Mouse (Mus musculus) embryonic fibroblast, embryonic 13.5 days (primary cell): Measurements from ENCODE around the gene Tro. TPM values are rescaled to one million over a fixed set of nuclear protein-coding genes. Genes with fewer than 3 reads are reported as not detected.

ENCODE experiments used
- H3K27ac ChIP-seq: 2 replicates; pipeline ENCODE4 v1.5.1; 2012; ENCODE audit warnings: low read length, control low read depth, inconsistent platforms; ENCODE audit not compliant: insufficient read depth
- H3K4me1 ChIP-seq: 2 replicates; pipeline ENCODE4 v1.6.1; 2011; ENCODE audit warnings: low read length; ENCODE audit not compliant: control insufficient read depth, insufficient read depth
- H3K4me3 ChIP-seq: 2 replicates; pipeline ENCODE4 v1.5.1; 2011; ENCODE audit warnings: mild to moderate bottlenecking, control low read depth, low read length; ENCODE audit not compliant: insufficient read depth
- CTCF ChIP-seq: IDR thresholded peaks from 2 replicates; pipeline ENCODE4 v1.5.1; 2011; ENCODE audit warnings: mild to moderate bottlenecking, control low read depth, low read length, moderate library complexity, borderline replicate concordance; ENCODE audit not compliant: insufficient read depth
- POLR2A ChIP-seq: IDR thresholded peaks from 2 replicates; pipeline ENCODE4 v1.6.1; 2011; ENCODE audit warnings: low read depth, mild to moderate bottlenecking, control low read depth, low read length, moderate library complexity
- polyA plus RNA-seq: library from polyadenylated mRNA; stranded (reverse); fragments of >200 nt; gene quantifications from 2 replicates; pipeline ENCODE4 v1.2.4, GENCODE M21; 2011; ENCODE audit warnings: low read depth; ENCODE audit not compliant: missing spikeins, insufficient read length

Tro gene
- 9.9 and 12.3 TPM in 2 replicates for polyA plus RNA-seq

DNA sequence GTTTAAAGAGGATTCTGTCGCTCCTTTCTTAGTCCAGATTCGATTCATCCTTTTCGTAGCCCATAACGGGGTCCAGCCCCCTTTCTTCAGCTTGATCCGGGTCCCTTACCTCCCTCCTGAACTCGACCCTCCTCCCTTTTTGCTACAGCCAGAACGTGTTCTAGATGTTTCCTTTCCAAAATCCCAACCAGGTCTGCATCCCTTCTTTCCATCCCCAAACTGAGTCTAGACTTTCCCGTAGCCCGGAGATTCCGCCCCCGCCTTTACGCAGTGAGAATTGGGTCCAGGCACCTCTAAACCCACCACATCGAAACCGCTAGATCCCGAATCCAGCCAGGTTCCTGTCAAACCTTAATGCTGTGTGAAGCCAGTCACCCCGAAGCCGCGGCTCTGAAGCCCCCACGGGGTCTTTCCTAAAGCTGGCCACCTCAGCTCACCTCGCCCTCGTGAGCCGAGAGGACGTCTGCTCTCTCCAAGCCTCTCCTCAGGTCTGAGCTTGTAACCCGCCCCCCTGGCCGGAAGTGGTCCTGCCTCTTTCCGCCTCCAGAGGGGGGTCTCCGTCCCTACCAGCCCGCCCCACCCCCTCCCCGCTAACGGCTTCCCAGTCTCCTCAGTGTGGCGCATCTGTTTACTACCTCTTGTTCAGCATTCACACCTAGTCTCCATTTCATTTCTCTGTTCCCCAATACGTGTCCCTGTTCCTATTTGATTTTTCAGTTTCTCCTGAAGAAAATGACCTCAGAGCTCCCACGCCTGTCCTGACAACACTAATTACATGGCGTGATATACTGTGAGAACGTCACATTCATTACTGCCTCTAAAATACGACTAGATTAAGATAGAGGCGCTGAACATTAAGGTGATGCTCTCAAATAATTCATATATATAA lies at the start of gene Tro:
Gene Tro, minus strand, starts transcription at position 676 of the 889 bp plus-strand sequence.
- H3K27ac ChIP-seq = no peak within 1 kb of the TSS
- TF ChIP-seq CTCF (no peak), POLR2A (peak; percentile 40; the same call in 1 of the 2 replicates)
- peak within 1 kb of the TSS; percentile 74 for H3K4me3 ChIP-seq
- no peaks in the 10 kb centered on the region for H3K4me1 ChIP-seq

DNA sequence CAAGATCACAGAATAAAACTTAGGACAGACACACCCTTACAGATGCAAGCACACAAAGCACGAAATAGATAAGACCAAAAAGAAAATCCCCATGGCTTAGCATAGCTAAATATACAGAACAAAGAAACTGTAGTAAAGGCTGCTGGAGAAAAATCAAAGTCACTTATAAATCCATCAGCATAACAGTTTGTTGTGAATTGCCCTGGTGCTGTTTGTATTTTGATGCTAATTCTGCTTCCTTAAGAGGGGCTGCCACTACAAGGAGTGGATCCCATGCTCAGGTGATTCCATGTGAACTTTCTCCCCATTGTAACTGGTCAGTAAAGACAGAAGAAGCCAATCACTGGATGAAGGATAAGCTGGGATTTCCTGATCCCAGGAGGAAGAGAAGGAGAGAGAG lies 20.1 kb upstream of the Tro start:
- TF ChIP-seq CTCF (no peak), POLR2A (no peak)
- Histone ChIP-seq H3K27ac (no peak overlapping the region), H3K4me1 (no peaks in the 10 kb centered on the region), H3K4me3 (no peak overlapping the region)

DNA sequence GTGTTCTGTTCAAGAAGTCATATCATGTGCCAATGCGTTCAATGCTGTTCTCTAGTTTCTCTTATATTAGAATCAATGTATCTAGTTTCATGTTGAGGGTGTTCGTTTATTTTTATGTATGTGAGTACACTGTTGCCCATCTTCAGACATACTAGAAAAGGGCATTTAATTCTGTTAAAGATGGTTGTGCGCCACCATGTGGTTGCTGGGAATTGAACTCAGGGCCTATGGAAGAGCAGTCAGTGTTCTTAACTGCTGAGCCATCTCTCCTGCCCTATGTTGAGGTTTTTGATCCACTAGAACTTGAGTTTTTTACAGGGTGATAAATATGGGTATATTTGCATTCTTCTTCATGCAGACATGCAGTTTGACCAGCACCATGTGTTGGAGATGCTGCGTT lies 5.4 kb upstream of the Tro start:
- Histone ChIP-seq H3K27ac (no peak overlapping the region), H3K4me1 (no peaks in the 10 kb centered on the region), H3K4me3 (no peak overlapping the region)
- TF ChIP-seq POLR2A = no peak

DNA sequence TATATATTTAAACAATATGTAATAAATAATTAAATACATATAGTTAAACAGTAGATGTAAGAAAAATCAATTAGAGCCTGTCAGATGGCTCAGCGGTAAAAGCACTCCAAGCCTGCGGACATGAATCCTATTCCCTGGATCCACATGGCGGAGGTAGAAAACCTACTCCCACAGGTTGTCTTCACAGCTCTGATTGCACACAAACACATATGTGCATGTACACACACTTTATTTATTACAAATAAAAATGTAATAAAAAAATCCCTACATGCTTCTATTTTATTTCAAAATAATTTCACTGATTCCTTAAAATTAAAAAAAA lies 375 bp upstream of the Tro start:
- TF ChIP-seq POLR2A (no peak), CTCF (no peak)
- Histone ChIP-seq H3K4me1 (no peaks in the 10 kb centered on the region), H3K4me3 (no peak overlapping the region), H3K27ac (no peak overlapping the region)

DNA sequence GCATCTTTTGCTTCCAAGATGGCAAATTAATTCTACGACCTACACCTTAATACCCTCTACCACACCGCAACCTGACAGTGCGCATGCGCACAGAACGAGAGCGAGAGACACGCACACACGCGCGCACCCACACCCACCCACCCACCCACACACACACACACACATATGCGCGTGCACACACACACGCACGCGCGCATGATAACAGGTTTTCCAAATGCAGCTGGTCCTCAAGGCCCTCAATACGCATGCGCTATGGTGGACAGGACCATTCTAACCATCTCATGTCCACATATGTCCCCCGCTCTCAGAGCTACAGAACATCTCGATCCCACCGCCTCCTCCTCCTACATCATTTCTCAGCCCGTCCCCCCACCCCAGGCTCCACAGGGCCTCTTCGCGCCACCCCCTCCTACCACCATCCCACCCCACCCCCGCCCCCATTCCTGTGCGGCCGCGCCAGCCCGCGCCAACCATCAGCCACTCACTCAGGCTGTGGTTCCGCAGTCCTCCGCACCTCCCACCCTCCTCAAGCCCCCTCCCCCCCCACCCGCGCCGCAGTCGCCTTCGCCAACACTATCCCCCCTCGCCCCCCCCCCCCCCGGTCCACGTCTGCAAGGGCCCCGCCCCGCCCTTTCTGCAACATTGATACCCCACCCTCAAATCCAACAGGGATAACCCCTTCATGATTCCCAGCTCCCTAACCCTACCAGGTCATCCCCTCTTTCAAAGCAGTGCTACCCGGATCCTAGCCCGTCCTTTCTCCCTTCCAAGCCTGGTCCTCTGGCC lies 1.1 kb downstream of the Tro start:
- Histone ChIP-seq H3K4me1 (no peaks in the 10 kb centered on the region), H3K4me3 (peak overlapping the region; percentile 74), H3K27ac (no peak overlapping the region)
- TF ChIP-seq CTCF = no peak
- no peak for TF ChIP-seq POLR2A

DNA sequence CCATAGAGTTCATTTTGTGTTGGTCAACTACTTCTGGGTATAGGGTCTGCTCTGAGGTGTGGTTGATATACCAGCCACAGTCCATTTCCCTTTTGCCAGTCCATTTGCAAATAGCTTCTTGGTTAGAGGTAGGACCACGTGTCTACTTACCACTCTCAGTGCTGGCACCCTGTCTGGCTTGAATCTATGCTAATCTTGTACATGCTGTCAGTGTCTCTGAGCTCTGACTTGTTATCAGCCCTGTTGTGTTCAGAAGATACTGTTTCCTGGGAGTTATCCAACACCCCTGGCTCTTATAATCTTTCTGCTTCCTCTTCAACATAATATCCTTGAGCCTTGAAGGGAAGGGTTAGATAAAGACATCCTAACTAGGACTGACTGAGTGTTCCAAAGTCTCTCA lies 21.0 kb downstream of the Tro start:
- Histone ChIP-seq H3K27ac (no peak overlapping the region), H3K4me1 (no peaks in the 10 kb centered on the region), H3K4me3 (no peak overlapping the region)
- no peak for TF ChIP-seq CTCF
- no peak for TF ChIP-seq POLR2A

DNA sequence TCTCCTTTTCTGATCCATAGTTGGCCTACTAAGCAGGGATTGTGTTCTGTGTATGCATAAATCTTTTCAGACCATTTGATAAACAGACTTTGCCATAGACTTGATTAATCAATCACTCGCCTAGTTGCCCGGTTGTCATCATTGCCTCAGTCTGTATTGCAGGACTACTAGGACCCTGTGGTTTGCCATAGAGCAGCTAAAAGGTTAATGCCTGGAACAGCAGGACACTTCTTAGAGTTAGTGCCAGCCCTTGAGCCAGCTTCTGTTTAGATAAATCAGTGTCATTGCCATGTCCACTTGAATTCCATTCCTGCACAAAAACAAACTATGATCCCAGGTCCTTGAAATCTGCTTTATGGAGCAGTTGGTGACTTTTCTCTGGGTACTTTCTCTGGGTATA lies 58.5 kb downstream of the Tro start:
- TF ChIP-seq CTCF = no peak
- no peak for TF ChIP-seq POLR2A
- Histone ChIP-seq H3K4me3 (no peak overlapping the region), H3K4me1 (no peaks in the 10 kb centered on the region), H3K27ac (no peak overlapping the region)

Other genes with a start within 250 kb of the Tro start
- gene Tmem29, start 198.4 kb downstream of the Tro start, polyA plus RNA-seq = 20.4 and 24.5 TPM in 2 replicates
- not detected in 2 replicates for gene Alas2, start 110.2 kb downstream of the Tro start, polyA plus RNA-seq
- 8.4 and 10.5 TPM in 2 replicates for gene Pfkfb1, start 69.4 kb downstream of the Tro start, polyA plus RNA-seq
- gene Apex2, start 67.7 kb downstream of the Tro start, polyA plus RNA-seq = 14.4 and 19.1 TPM in 2 replicates
- gene Maged2, start 156.8 kb upstream of the Tro start, polyA plus RNA-seq = 160 and 165 TPM in 2 replicates